Comparison of ENCODE assay signal across 24 mouse cellular contexts in the genomic region with DNA sequence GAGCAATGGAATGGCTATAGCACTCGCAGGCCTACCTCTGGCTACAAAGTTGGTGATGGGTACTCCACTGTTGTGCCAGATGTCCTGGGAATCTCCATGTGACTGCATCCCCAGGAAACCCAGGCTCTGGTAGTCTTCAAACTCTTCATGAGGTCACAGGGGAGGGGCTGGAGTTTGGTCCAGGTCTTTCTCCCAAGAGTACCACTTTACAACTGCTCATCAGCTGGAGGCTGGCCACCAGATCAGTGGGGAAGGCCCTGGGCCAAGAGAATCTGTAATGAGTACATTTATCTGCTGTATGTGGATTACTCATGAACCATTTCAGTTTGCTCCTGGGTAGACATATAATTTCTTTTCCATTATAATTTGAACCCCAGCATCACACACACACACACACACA.
A peak's percentile ranks its signal among the peaks of the same experiment; 100 is the strongest.
DNase-seq lines count a peak whose midpoint lies in the region; ATAC-seq lines count a peak whose summit lies in the region.
"Had no signal": no experiment of that assay in that cellular context is flagged by ENCODE, and none has a peak within 500 bp of the region (broad histone marks: within the 10 kb centered on the region; RNA-seq: fewer than 3 reads in every experiment).

No protein-coding gene starts in this region.

- peak; percentile 30 to 57 for DNase-seq in cerebellum, postnatal 10 days
- no peak for DNase-seq in cerebellum, postnatal 36 days
- peak; percentile 30 to 38 for DNase-seq in heart, postnatal 14 days
- no peak for DNase-seq in heart, postnatal 4 days
- DNase-seq in gastrocnemius, postnatal 10 days, result peak; percentile 37
- peak; percentile 19 for DNase-seq in ovary, postnatal 14 days (ENCODE audit: low spot score)
- DNase-seq in liver, embryonic 11.5 days (ENCODE audit: low spot score), result no peak
- no peak for DNase-seq in adrenal gland, postnatal 36 days
- DNase-seq: adrenal gland, postnatal 10 days; cerebellum, adult 2 months; kidney, adult 11 months; kidney, postnatal 36 days; thymus, adult 2 months; thymus, postnatal 4 days had no signal

- intact Hi-C loops in heart, postnatal 14 days (cut with DNase I), result no loop called here

- no peak overlapping the region for H3K4me2 ChIP-seq in liver, embryonic 11.5 days
- H3K4me2 ChIP-seq: heart, embryonic 15.5 days; hindbrain, embryonic 12.5 days; kidney, embryonic 15.5 days; limb, embryonic 15.5 days; neural tube, embryonic 13.5 days had no signal

- H3K27ac ChIP-seq in liver, embryonic 11.5 days (ENCODE audit: low read depth, low read length), result no peak overlapping the region
- H3K27ac ChIP-seq: embryonic facial prominence, embryonic 10.5 days; heart, embryonic 15.5 days; hindbrain, embryonic 12.5 days; kidney, embryonic 15.5 days; limb, embryonic 15.5 days; macrophage; neural tube, embryonic 13.5 days; stomach, postnatal 0 days had no signal

- H3K4me1 ChIP-seq in liver, embryonic 11.5 days (replicated peaks; ENCODE audit: control insufficient read depth, insufficient read depth, low read length), result no peaks in the 10 kb centered on the region
- H3K4me1 ChIP-seq: neural tube, embryonic 13.5 days had no signal

- no peak overlapping the region for H3K4me3 ChIP-seq in liver, embryonic 11.5 days (ENCODE audit: low read depth, low read length)
- H3K4me3 ChIP-seq: embryonic facial prominence, embryonic 10.5 days; heart, embryonic 15.5 days; hindbrain, embryonic 12.5 days; kidney, embryonic 15.5 days; limb, embryonic 15.5 days; myocyte; neural tube, embryonic 13.5 days had no signal

- no peak for ATAC-seq in liver, embryonic 11.5 days (replicated peaks; ENCODE audit: low FRiP score)
- ATAC-seq: midbrain, embryonic 16.5 days had no signal

- no peak overlapping the region for H3K9ac ChIP-seq in liver, embryonic 11.5 days (ENCODE audit: low read depth, low read length)
- H3K9ac ChIP-seq: heart, embryonic 15.5 days; hindbrain, embryonic 12.5 days; kidney, embryonic 15.5 days; limb, embryonic 15.5 days; neural tube, embryonic 13.5 days had no signal

- no peaks in the 10 kb centered on the region for H3K27me3 ChIP-seq in liver, embryonic 11.5 days (replicated peaks; ENCODE audit: control insufficient read depth, insufficient read depth, low read length)
- H3K27me3 ChIP-seq: heart, embryonic 15.5 days; hindbrain, embryonic 12.5 days; kidney, embryonic 15.5 days; limb, embryonic 15.5 days; neural tube, embryonic 13.5 days had no signal

- H3K9me3 ChIP-seq in liver, embryonic 11.5 days (ENCODE audit: control insufficient read depth, low read length), result no peaks in the 10 kb centered on the region
- H3K9me3 ChIP-seq: embryonic facial prominence, embryonic 10.5 days; heart, embryonic 15.5 days; hindbrain, embryonic 12.5 days; kidney, embryonic 15.5 days; limb, embryonic 15.5 days; neural tube, embryonic 13.5 days had no signal

- no peaks in the 10 kb centered on the region for H3K36me3 ChIP-seq in liver, embryonic 11.5 days (ENCODE audit: control insufficient read depth, insufficient read depth, low read length)
- H3K36me3 ChIP-seq: heart, embryonic 15.5 days; hindbrain, embryonic 12.5 days; neural tube, embryonic 13.5 days had no signal

- WGBS in liver, embryonic 11.5 days, result 84% methylated on average over 1 of the region's 1 CpGs

Comparison
In these comparisons a context has a peak if more than half of its experiments do, and no peak if none do; other contexts are left out.
1. DNase-seq: peak in cerebellum, postnatal 10 days (2 of 2), heart, postnatal 14 days (2 of 2), gastrocnemius, postnatal 10 days (single experiment) and ovary, postnatal 14 days (single experiment); none in cerebellum, postnatal 36 days (0 of 2), heart, postnatal 4 days (single experiment), liver, embryonic 11.5 days (single experiment) and adrenal gland, postnatal 36 days (0 of 2).